Mouse (Mus musculus) subcutaneous adipose tissue, adult 2 months (tissue): ENCODE results near the gene Smchd1. TPM values are rescaled to one million over a fixed set of nuclear protein-coding genes. Genes with fewer than 3 reads are reported as not detected.

Experiments
- polyA plus RNA-seq: library from polyadenylated mRNA; depleted of rRNA; stranded (reverse); fragments of >200 nt; gene quantifications from 2 replicates; pipeline ENCODE4 v1.2.3, GENCODE M21; 2012; ENCODE audit warnings: low replicate concordance; rRNA removed

Smchd1 gene
- 8.6 and 16.6 TPM in 2 replicates for polyA plus RNA-seq

DNA sequence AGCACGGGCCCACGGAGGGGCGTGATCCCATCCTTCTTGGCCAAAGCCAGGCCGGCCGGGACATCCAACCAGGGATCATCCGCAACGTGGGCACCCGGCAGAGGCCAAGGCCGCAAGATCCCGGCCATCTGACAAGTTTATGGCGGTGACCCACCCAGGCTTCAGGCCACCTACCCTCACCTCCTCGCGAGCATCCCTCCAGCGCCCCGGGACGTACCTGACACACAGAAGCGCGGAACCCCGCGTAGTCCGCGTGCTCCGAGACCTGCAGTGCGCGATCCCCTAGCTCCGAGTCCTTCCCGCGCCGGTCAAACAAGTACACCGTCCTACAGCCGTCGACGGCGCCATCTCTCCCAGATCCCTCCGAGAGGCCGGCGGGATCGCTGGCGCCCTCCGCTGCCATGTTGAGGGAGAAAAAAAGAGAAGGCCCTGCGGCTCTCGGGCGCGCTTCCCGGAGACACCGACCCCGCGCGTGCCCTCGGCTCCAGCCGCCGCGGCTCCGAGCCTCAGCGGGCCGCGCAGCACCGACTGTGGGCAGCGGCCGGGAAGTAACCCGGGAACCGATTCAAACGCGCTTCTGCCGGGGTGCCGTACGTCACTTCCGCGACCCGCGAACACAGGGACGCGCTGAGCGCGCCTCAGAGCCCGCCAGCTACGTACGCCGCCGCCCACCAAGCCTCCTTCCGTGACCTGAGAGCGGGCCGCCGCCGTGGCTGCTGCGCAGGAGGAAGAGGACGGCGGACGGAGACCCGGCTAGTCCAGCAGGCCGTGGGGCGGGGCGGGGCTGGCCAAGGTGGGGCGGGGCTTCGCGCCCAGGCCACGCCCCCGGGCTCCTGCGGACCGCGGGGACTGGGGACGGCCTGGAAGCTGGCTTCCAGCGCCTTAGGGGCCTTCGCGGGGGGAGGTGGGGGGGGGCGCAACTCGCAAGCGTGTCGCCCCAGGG, at the start of gene Smchd1:
Smchd1 (minus strand) TSS at position 582 of the 943 bp plus-strand sequence.

DNA sequence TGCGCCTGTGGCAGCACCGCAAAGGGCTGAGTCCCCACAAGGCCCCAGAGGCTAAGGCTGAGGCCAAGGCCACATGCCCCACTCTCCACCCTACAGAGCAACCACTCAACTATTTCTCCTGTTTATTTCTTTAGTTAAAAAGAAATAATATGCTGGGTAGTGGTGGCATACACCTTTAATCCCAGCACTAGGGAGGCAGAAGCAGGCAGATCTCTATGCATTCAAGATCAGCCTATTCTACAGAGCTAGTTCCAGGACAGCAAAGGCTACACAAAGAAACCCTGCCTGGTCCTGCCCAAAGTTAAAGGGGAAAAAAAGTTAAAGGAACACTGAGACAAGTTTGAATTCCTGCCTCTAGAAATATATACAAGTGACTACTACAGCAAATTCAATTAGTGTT, 15.3 kb downstream of the Smchd1 start, which contains the start of gene Gm4707:
Gm4707 (minus strand) TSS at position 101 of the 400 bp plus-strand sequence.

DNA sequence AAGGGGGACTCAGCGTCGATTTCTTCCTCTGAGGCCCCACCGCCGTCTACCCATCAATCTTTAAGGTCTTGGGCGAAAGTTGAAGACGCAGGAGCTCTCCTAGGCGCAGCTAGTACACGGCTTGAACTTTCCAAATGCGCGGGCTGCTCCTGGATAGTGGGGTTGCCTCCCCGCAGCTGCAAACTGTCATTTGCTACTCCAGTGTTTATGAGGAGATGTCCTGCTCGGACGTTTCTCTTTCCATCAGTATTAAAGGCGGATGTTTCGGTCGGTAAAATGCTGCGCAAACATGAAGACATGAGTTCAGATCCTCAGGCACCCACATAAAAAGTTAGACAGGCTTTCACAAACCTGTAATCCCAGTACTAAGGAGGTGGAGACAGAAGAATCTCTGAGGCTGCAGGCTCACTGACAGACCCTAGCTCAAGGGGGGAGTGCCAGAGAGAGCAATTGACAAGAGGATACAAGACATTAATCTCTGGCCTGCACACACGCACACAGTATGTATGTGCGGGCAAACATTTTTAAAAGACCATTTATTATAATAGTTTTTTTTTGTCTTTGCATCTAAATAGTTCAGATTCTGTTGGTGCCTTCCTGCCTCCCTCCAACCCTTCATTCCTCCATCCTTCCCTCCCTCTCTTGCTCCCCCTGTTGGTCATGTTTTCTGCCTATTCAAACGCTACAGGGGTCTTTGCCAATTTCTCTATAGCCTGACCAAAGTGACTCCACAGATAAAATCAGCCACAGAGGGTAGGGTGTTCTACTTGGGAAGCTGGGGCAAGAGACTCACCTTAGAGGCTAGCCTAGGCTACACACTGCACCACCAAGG, 163.6 kb downstream of the Smchd1 start, which contains the start of gene Emilin2:
Emilin2 (minus strand) TSS at position 639 of the 832 bp plus-strand sequence.

Other genes starting within 250 kb of the Smchd1 start
- gene Emilin2, start 163.4 kb downstream of the Smchd1 start, polyA plus RNA-seq: 35.6 and 43.5 TPM in 2 replicates
- 0.23 and 0.71 TPM in 2 replicates for gene Gm4707, start 15.4 kb downstream of the Smchd1 start, polyA plus RNA-seq
- gene Ndc80, start 51.5 kb upstream of the Smchd1 start, polyA plus RNA-seq: 0.11 and 0.62 TPM in 2 replicates
- gene Spdya, start 76.7 kb upstream of the Smchd1 start, polyA plus RNA-seq: not detected in 2 replicates
- 4.4 and 17.1 TPM in 2 replicates for gene Wdr43, start 140.6 kb upstream of the Smchd1 start, polyA plus RNA-seq
- 1.6 TPM in 1 of 2 replicates, not detected in the other for gene Togaram2, start 197.9 kb upstream of the Smchd1 start, polyA plus RNA-seq